Mouse (Mus musculus): ENCODE results near the gene Zfp94. TPM values are rescaled to one million over a fixed set of nuclear protein-coding genes. Genes with fewer than 3 reads are reported as not detected.

Gene Zfp94
- total RNA-seq (2021): 1 to 10 TPM; 1.0 to 1.8 TPM

DNA sequence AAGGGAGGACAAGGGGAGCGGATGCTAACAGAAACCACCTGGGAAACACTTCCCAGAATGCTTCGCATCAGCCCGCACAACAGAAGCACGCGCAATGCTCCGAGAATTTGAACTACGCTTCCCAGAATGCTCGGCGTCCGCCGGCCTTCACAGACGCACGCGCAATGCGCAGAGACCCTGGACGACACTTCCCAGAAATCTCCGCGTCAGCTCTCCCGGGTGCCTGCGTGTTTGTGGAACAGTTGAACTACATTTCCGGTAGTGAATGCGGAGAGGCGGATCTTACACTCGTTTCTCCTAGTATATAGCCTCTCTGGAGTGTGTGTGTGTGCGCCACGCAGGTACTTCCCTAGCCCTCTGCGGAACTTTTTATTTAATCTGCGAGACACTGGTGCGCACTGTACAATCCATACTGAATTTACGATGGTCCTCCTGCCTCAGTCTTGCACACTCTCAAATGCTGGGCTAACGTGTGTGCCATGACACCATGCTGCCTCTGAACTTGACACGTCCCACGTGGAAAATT, at the start of gene Zfp94:
Zfp94 (minus strand) TSS at position 100 of the 526 bp plus-strand sequence.
- peak; percentile 94 for DNase-seq

DNA sequence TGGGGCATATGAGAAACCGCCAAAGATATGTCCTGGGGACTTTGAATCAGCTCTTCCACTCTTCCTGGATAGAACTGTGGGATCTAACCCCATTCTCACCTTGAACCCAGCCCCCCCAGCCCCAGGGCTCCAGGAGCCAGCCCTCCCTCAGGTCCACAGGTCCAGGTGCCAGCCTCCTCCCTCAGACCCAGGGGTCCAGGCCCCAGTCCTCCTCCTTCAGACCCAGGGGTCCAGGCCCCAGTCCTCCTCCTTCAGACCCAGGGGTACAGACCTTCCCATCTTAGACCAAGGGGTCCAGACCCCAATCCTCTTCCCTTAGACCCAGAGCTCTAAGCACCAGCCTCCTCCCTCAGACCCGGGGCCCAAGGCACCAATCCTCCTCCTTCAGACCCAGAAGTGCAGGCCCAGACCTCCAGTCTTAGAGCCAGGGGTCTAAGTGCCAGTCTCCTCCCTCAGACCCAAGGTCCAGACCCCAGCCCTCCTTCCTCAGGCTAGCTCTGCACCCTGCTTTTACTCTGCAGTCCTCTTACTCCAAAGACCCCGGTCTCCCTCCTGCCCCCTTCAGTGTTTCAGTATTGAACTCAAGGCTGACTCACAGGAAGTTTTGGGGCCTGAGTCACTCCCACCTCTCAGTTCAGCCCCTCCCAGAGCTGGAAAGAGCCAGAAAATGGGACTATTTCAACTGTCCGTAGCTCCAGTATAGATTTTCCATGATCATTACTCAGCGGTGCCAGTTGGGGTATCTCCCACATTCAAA, 49.0 kb upstream of the Zfp94 start:
- DNase-seq: no peak

DNA sequence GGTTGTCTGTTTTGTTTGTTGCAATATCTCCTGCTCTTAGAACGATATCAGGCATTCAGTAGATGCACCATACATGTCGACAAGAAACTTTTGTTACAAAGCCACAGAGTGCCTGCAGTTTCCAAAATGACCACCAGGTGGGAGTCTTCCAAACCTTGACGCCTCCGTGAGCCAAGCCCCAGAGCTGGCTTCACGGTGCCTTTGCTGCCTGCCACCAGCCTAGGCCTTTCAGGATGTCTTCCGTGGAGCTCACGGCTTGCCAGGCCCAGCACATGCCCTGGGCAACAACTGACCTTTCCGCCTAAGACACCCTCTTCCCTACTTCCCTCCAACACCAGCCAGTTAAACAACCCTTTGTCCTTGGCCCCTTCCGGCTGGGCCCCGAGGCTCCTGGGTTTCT, 48.4 kb upstream of the Zfp94 start:
- DNase-seq: peak; percentile 87

DNA sequence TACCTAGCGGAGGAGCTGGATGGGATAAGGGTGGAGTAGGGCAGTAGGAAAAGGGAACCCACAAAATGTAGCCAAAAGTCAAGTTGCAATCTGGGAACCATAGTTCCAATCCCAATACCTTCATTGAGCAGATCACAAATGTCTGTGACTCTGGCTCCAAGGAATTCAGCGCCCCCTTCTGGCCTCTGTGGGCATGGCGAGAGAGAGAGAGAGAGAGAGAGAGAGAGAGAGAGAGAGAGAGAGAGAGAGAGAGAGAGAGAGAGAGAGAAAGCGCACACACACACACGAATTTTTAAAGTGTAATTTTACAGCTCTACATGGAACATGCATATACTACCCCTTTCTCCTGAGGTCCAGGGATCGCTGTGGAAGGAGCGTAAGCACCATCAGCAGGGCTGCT, 46.8 kb upstream of the Zfp94 start:
- peak; percentile 44 for DNase-seq

DNA sequence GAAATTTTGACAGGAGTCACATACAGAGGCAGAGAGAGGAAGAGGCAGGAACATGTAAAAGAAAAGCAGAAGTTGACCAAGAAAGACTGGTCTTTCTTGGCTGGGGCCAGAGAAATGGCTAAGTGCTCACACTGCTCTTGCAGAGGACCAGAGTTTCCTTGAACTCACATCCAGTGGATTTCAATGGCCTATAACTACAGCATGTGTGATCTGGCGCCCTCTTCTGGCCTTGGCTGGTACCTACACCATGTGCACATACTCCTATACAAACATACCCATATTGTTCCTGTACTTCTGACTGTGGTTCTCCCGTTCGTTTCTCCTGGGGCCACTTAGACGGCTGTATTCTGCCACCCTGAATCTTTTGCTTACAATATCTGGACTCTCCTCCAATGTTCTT, 44.5 kb upstream of the Zfp94 start:
- DNase-seq: no peak

DNA sequence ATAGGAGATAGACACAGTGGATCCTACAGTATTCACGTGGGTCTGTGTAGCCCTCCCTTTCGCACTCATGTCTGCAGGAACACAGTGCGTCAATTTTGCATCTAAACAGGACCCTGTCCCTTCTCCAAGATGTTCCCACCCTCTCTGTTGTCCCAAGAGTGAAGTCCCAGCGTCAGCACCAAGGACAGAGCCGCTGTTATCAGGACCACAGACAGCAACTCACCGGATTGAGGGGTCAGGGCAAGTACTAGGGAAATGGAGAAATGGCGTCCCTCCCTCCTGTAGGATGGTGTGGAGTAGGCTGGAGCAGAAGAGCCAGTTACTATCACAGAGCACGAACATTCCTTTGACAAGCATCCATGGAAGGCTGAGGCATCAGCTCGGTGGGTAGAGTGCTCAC, 42.8 kb upstream of the Zfp94 start:
- peak; percentile 62 for DNase-seq

DNA sequence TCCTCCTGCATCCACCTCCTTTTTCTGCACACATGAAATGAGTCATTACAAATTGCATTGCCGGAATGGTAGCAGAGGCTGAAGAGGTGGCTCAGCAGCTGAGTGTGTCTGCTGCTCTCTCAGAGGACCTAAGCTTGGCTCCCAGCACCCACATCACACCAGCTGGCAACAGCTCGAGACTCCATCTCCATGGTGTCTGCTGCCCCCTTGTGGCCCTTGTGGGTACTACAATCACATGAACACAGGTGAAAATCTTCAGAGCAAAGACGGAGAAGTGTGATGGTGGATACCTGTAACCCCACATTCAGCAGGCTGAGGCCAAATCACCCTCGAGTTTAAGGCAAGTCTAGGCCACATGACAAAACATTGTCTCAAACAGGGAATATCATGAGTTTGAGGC, 41.4 kb upstream of the Zfp94 start:
- no peak for DNase-seq

DNA sequence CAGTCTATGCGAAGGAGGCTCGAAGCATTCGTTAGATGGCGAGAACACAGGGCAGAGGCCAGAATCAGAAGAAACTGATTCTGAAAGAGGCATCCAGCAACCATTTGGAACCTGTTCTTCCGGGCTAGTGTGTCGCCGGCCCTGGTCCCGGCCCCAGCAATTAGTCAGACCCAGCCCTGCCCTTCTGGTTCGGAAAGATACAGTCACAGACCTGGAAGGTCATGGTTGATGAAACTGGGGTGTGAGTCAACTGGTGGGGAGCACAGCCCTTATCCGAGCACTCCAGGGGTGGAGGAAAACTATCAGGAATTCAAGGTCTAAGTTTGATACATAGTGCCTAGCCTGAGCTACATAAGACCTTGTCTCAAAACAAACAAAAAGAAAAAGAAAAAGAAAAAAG, 39.6 kb upstream of the Zfp94 start:
- DNase-seq: no peak

DNA sequence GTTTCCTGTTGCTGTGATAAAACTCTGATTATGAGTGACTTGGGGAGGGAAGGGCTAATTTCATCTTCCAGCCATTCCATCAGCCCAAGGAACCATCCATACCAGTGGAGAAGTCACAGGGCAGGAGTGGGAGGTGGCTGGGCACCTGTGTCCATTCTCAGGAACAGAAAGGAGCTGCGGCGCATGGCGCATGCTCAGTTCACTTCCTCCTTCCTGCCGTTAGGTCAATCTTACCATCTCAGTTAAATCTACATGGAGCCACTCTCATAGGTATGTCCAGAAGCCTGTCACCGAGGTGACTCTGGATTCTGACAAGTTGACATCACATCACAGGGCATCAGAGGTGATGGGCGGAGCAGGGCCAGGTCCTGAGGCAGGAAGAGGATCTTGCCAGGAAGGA, 39.2 kb upstream of the Zfp94 start:
- no peak for DNase-seq

DNA sequence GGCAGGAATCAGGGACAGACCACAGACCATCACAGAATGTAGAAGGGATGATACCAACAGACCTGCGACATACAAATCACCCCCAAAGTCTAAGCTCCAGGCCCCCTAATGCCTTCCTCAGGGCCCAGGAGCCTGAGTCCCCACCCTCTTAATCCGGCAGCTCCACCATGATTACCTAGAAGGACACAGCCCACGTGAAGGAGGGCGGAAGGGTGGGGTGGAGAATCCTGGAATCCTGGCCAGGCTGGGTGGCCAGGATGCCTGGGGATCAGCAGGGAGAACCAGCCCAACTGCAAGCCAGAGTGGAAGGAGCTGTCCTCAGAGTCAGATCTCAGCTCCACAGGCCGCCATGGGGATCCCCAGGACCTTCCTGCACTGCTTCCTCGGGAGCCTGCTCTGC, 32.4 kb upstream of the Zfp94 start, which contains the start of gene Lypd5:
Lypd5 (plus strand) TSS at position 301 of the 400 bp plus-strand sequence.
- DNase-seq: no peak

DNA sequence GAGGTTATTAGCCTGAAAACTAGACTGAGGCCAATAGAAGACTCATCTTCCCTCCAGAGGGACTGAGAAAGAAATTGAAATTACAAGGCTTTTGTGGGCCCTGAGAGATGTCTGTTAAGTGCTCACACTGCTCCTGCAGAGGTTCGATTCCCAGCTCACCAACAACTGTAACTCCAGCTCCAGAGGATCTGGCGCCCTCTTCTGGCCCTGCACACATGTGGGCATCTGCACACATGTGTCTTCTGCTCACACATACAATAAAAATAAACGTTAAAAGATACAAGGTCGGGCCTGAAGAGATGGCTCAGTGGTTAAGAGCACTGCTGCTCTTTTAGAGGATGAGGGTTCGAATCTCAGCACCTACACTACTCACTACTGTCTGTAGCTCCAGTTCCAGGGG, 30.0 kb upstream of the Zfp94 start:
- DNase-seq: no peak

DNA sequence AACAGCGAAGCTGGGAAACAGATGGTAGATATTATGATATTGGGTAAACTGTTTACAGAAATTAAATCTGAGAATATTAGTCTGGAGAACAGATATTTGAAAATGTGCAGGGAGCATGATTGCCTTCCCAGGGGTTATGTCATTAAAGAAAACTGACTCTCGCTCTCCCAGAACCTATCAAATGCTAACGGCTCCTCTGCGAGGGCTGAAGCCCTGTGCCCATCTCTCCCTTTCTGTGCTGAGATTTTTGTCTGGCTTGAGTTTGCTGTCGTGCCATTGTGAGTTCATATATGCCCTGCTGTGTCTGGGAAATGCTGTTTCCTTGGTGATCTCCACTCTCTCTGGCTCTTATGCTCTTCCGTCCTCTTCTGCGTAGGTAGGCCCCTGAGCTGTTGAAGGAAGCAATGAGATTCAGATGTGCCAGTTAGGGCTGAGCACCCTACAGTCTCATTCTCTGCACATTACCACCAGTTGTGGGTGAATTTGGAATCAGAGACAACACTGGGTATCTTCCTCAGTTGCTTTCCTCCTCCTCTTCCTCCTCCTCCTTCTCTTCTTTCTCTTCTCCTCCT, 27.3 kb upstream of the Zfp94 start:
- no peak for DNase-seq

DNA sequence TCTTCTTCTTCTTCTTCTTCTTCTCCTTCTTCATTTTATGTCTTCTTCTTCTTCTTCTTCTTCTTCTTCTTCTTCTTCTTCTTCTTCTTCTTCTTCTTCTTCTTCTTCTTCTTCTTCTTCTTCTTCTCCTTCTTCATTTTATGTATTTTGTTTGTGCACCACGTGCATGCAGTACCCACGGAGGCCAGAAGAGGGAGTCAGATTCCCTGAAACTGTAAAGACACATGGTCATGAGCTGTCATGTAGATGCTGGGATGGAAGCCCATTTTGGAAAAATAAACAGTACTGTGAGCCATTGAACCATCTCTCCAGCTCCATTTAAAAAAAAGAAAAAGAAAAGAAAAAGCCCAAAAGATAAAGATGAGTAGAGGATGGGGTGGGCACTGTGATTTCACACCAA, 21.8 kb upstream of the Zfp94 start:
- no peak for DNase-seq

DNA sequence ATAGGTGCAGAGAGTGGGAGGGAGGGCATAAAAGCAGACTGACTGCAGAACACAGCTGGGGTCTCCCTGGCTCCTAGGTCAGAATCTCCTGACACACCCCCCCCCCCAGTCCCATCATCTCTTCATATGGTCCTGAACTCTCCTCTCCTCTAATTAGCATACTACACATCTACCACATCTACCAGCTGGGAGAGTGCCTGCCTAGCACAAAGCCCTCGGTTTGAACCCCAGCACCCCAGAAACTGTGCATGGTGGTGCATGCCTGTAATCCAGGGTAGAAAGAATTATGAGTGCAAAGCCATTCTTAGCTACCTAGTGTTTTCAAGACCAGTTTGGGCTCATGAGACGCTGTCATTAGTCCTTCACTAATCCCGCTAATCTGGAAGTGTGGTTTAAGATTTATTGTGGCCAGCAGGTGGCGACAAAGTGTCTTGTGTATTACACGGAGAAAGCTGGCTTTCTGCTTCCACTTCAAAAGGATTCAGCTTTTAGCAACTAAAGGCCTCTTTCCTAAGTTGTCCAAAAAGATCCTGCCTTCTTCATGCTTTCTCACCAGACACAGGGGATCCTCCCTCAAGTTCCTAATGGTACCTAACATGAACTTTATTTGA, 19.3 kb upstream of the Zfp94 start:
- peak; percentile 77 for DNase-seq

DNA sequence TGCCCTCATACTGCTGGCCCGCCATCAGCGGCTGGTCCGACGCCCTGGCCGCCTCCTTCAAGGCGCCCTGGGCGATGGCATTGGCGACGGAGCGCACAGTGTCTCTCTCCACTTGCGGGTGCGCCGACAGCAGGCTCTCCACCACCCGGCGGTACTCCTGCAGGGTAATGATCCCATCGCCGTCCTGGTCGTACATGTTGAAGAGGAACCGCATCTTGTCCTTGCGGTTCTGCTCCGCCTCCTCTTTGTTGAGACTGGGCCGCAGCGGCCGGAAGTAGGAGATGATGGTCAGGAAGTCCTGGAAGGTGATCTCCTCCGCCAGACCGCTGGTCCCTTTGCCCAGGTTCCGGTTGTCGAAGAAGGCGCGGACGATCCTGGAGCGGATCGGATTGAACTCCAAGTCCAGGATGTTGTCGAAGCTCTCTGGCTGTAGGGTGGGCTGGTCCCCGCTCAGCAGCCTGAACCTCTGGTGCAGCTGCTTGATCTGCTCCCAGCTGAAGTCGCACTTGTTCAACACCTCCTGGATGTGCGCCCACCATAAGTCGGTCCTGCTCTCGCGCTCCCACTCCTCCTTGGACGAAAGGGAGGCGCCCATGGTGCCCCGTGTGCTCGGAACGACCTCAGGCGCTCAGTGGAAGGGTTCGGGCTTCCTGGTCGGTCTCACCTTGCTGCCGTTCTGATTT, 17.0 kb upstream of the Zfp94 start, which contains the start of gene Tescl:
Tescl (minus strand) TSS at position 633 of the 683 bp plus-strand sequence.
- peak; percentile 15 for DNase-seq

DNA sequence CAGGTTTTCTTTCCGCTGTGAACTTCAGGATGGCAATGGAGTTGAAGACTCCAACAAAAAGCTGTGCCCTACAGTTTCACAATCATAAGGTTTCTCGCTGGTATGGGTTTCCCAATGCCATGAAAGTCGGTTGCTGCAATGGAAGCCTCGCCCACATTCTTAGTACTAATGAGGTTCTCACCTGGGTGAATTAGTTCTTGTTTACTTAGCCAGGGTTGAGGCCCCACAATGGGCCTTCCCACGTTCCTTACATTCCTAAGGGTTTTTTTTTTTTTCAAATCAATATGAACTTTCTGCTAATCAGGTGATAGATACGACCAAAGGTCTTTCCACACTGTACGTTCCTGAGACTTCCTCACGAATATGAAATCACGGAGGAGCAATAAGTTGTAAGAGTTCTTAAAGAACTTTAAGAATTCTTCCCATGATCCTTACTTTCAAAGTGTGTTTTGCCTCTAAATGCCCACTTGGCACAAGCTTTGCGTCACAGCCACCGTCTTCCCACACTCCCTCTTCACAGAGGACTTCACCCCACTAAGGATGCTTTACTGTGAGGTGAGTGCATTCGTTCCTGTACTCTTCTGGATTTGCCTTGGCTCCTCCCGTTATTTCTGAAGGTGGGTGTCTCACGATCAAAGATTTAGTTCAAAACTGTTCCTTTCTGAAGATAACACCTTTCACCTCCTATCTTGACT, 11.0 kb upstream of the Zfp94 start:
- DNase-seq: no peak

DNA sequence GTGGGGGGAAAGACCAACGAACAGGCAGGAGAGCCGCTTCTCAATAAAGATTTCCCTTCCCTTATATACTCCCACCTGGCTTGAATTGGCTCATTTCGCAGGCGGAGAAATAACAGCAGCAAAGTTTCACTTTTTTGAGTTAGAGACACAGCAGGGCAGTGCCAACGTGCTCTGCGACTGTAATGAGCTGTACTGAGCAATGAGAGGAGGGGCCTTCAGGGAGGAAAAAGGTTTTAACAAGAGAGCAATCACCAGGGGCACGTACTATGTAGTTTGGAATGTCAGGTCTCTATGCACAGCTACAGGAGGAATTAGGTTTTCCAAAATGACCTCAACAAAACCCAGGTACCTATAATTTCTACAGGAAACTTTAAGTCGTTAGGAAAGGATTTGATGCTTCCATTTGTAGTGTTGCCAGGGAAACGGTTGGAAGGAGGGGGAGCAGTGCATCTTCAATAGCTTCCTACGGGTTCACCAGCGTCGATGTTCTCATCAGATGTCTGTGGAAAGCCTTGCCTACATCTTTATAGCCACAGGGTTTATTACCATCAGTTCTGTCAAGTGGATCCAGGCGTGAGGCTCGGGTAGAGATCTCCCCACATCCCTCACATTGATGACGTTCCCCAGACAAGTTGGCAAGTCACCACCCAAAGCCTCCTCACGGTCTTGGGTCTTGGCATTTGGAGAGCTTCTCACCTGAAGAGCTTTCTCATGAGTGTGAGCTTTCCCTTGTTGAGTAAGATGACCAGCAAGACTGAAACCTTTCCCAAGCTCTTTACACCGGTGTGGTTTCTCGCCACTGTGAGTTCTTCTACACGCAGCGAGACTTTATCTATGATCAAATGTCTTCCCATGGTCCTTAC, 10.0 kb upstream of the Zfp94 start:
- DNase-seq: no peak

DNA sequence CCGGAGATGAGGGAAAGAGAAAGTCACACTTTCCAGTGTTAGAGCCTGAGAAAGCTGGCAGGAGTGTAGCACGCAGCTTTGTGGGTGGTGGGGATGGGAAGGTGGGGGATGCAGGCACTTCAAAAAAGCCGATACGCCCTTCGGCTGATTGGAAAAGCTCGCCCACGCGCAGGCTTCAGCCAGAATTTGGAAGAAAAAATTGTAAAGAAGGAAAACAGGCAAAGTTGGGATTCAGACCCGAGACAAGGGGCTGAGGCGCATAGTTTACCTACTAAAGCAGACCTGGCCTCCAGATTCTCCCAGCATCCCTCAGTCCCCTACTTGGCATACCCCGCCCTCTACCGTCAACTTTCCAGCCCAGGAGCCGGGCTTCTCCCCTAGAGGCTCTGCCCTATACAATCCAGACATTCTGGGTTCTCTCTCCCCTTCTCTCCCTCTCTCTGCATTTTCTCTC, 9.2 kb upstream of the Zfp94 start:
- DNase-seq: no peak

DNA sequence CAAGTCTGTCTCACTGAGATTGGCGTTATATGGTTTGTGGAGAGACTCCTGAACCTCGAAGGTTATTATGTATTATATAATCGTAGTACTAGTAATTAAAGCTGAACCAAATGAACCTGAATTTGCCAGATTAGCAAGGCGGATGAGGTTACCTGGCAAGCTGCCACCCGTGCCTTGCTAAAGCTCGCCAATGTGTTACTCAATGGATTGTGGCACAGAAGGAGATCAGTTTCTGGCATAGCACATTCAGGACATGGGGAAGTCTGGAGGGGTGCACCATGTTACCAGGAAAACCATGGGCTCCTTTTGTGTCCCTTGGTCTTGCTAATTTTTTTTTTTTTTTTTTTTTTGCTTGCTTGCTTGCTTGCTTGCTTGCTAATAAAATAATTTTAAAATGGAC, 8.7 kb upstream of the Zfp94 start:
- no peak for DNase-seq

DNA sequence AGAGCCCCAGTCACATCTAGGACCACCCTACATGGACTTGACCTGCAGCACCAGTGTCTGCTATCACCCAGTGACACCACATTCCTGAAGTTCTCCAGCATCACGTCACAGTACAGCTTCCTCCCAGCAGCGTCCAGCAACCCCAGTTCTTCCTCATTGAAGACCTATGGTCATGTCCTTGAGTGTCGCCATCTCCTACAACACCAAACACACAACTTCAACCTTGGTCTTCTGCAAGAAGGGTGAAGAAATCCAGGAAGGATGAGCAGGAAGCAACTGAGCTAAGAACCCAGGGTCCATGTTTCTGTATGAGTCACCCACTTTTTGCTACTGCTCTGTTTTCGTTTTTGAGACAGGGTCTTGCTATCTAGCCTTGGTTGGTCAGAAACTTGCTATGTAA, 6.1 kb upstream of the Zfp94 start:
- DNase-seq: no peak

DNA sequence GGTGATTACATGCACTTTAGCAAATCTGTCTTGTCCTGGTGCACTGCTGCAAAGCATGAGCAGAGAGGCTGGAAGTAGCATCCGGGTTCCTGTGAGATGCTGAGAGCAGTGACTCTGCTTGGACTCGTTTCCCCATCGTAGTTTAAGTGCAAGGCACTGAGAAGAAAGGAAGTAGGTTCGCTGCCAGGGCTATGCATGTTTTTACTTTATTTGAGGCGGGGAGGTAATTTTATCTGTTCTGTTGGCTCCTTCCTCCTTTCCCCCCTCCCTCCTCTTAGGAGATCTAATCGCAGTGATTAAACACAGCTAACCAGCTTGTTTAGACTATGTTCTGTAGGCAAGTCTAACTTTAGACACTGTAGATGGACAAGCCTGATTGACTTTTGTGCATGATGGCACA, 2.5 kb upstream of the Zfp94 start:
- DNase-seq: no peak
